Mouse (Mus musculus): ENCODE data around the gene Epha4.
A peak's percentile ranks its signal among the peaks of the same experiment; 100 is the strongest.

Gene Epha4

GRCm38 (mm10) chr1:77439383-77440074 is 75.4 kb downstream of the Epha4 start:
- no peak for DNase-seq

- DNase-seq: no peak
Observed at GRCm38 (mm10) chr1:77438639-77439038, 76.2 kb downstream of the Epha4 start.

GRCm38 (mm10) chr1:77437881-77438610 is 76.8 kb downstream of the Epha4 start:
- DNase-seq: no peak

GRCm38 (mm10) chr1:77435045-77435444 is 79.8 kb downstream of the Epha4 start:
- DNase-seq: no peak

GRCm38 (mm10) chr1:77433148-77433547 is 81.7 kb downstream of the Epha4 start:
- DNase-seq: no peak

GRCm38 (mm10) chr1:77432489-77432888 is 82.4 kb downstream of the Epha4 start:
- no peak for DNase-seq

GRCm38 (mm10) chr1:77429174-77429573 is 85.7 kb downstream of the Epha4 start:
- no peak for DNase-seq

- no peak for DNase-seq
Observed at GRCm38 (mm10) chr1:77426956-77427355, 87.9 kb downstream of the Epha4 start.

- no peak for DNase-seq
Observed at GRCm38 (mm10) chr1:77425171-77425570, 89.7 kb downstream of the Epha4 start.

- no peak for DNase-seq
Observed at GRCm38 (mm10) chr1:77421081-77421480, 93.8 kb downstream of the Epha4 start.

- no peak for DNase-seq
Observed at GRCm38 (mm10) chr1:77420348-77420747, 94.5 kb downstream of the Epha4 start.

GRCm38 (mm10) chr1:77416872-77417271 is 98.0 kb downstream of the Epha4 start:
- no peak for DNase-seq

GRCm38 (mm10) chr1:77412871-77413669 is 101.8 kb downstream of the Epha4 start:
- DNase-seq: no peak

- peak; percentile 46 for DNase-seq
Observed at GRCm38 (mm10) chr1:77412285-77412684, 102.6 kb downstream of the Epha4 start.

GRCm38 (mm10) chr1:77411222-77411621 is 103.7 kb downstream of the Epha4 start:
- no peak for DNase-seq

- no peak for DNase-seq
Observed at GRCm38 (mm10) chr1:77410716-77411115, 104.2 kb downstream of the Epha4 start.

- no peak for DNase-seq
Observed at GRCm38 (mm10) chr1:77410153-77410552, 104.7 kb downstream of the Epha4 start.

- no peak for DNase-seq
Observed at GRCm38 (mm10) chr1:77409509-77409908, 105.4 kb downstream of the Epha4 start.

- no peak for DNase-seq
Observed at GRCm38 (mm10) chr1:77407417-77407816, 107.5 kb downstream of the Epha4 start.

GRCm38 (mm10) chr1:77406631-77407030 is 108.3 kb downstream of the Epha4 start:
- peak; percentile 55 for DNase-seq

GRCm38 (mm10) chr1:77404537-77404936 is 110.4 kb downstream of the Epha4 start:
- no peak for DNase-seq

- DNase-seq: no peak
Observed at GRCm38 (mm10) chr1:77402942-77403341, 111.9 kb downstream of the Epha4 start.

- no peak for DNase-seq
Observed at GRCm38 (mm10) chr1:77401465-77401864, 113.4 kb downstream of the Epha4 start.

- no peak for DNase-seq
Observed at GRCm38 (mm10) chr1:77391590-77391989, 123.3 kb downstream of the Epha4 start.

Data from layer of hippocampus, adult 9-11 months (tissue).